Mouse (Mus musculus): ENCODE results near the gene Dnajb2. TPM values are rescaled to one million over a fixed set of nuclear protein-coding genes. Genes with fewer than 3 reads are reported as not detected.
A peak's percentile ranks its signal among the peaks of the same experiment; 100 is the strongest.
"Not testable (repeated sequence)": the region's sequence is repeated elsewhere in the genome, so short reads cannot be mapped to it uniquely, and the experiment has no call there.

Dnajb2 gene
- total RNA-seq, 2 experiments from 2014 or later: 74.2 to 86.4 TPM

- peak; percentile 92 for DNase-seq (ENCODE audit: low spot score)
Observed at GRCm38 (mm10) chr1:75218227-75219001, 17.8 kb upstream of the Dnajb2 start.

GRCm38 (mm10) chr1:75219078-75219477 is 17.1 kb upstream of the Dnajb2 start:
- DNase-seq (ENCODE audit: low spot score): peak; percentile 95

- DNase-seq (ENCODE audit: low spot score): no peak
Observed at GRCm38 (mm10) chr1:75219531-75219930, 16.7 kb upstream of the Dnajb2 start, which contains the start of gene Tuba4a. Gene Tuba4a (minus strand): TSS chr1:75219865.

- no peak for DNase-seq (ENCODE audit: low spot score)
Observed at GRCm38 (mm10) chr1:75221538-75221937, 14.7 kb upstream of the Dnajb2 start.

- DNase-seq (ENCODE audit: low spot score): no peak
Observed at GRCm38 (mm10) chr1:75222926-75223325, 13.3 kb upstream of the Dnajb2 start.

GRCm38 (mm10) chr1:75223532-75223931 is 12.7 kb upstream of the Dnajb2 start:
- no peak for DNase-seq (ENCODE audit: low spot score)

- DNase-seq (ENCODE audit: low spot score): no peak
Observed at GRCm38 (mm10) chr1:75225473-75225872, 10.7 kb upstream of the Dnajb2 start.

GRCm38 (mm10) chr1:75226138-75226537 is 10.1 kb upstream of the Dnajb2 start:
- DNase-seq (ENCODE audit: low spot score): no peak

- no peak for DNase-seq (ENCODE audit: low spot score)
Observed at GRCm38 (mm10) chr1:75227653-75228052, 8.6 kb upstream of the Dnajb2 start.

GRCm38 (mm10) chr1:75229158-75229557 is 7.0 kb upstream of the Dnajb2 start:
- DNase-seq (ENCODE audit: low spot score): no peak

- no peak for DNase-seq (ENCODE audit: low spot score)
Observed at GRCm38 (mm10) chr1:75230335-75230994, 5.7 kb upstream of the Dnajb2 start.

GRCm38 (mm10) chr1:75231224-75231623 is 5.0 kb upstream of the Dnajb2 start:
- DNase-seq (ENCODE audit: low spot score): no peak

GRCm38 (mm10) chr1:75231664-75232152 is 4.5 kb upstream of the Dnajb2 start, which contains the start of gene A630095N17Rik:
Gene A630095N17Rik (minus strand): TSS chr1:75232102.
- DNase-seq (ENCODE audit: low spot score): no peak

- not testable (repeated sequence) for DNase-seq (ENCODE audit: low spot score)
Observed at GRCm38 (mm10) chr1:75232489-75232888, 3.7 kb upstream of the Dnajb2 start.

- DNase-seq (ENCODE audit: low spot score): peak; percentile 66
Observed at GRCm38 (mm10) chr1:75234606-75235005, 1.6 kb upstream of the Dnajb2 start.

- no peak for DNase-seq (ENCODE audit: low spot score)
Observed at GRCm38 (mm10) chr1:75239591-75239990, 3.4 kb downstream of the Dnajb2 start.

- DNase-seq (ENCODE audit: low spot score): no peak
Observed at GRCm38 (mm10) chr1:75243411-75243810, 7.2 kb downstream of the Dnajb2 start.

- DNase-seq (ENCODE audit: low spot score): no peak
Observed at GRCm38 (mm10) chr1:75244175-75244826, 8.1 kb downstream of the Dnajb2 start.

GRCm38 (mm10) chr1:75244836-75245235 is 8.6 kb downstream of the Dnajb2 start:
- peak; percentile 66 for DNase-seq (ENCODE audit: low spot score)

- no peak for DNase-seq (ENCODE audit: low spot score)
Observed at GRCm38 (mm10) chr1:75247071-75247930, 11.1 kb downstream of the Dnajb2 start.
